Mouse (Mus musculus) lung, embryonic 16.5 days (tissue): ENCODE measurements around the gene BC049730. TPM values are rescaled to one million over a fixed set of nuclear protein-coding genes. Genes with fewer than 3 reads are reported as not detected.
"Not testable (repeated sequence)": the region's sequence is repeated elsewhere in the genome, so short reads cannot be mapped to it uniquely, and the experiment has no call there.

ENCODE experiments used
- ATAC-seq: fragments of 200-750 bp; cut with Nextera tagmentation; 2 replicates; pipeline ENCODE4 v1.8.0; 2017; ENCODE audit warnings: low read depth, mild to moderate bottlenecking, moderate library complexity
- H3K27ac ChIP-seq: fragments of 300-500 bp; sonication (generic); 2 replicates; pipeline ENCODE4 v1.5.1; 2014; ENCODE audit warnings: mild to moderate bottlenecking, control low read depth, low read length
- H3K27me3 ChIP-seq: fragments of 300-500 bp; sonication (generic); 2 replicates; pipeline ENCODE4 v1.6.1; 2014; ENCODE audit warnings: low read depth, low read length, mixed read lengths; ENCODE audit not compliant: control insufficient read depth, insufficient read depth
- H3K36me3 ChIP-seq: fragments of 300-500 bp; sonication (generic); 2 replicates; pipeline ENCODE4 v1.6.1; 2014; ENCODE audit warnings: low read length; ENCODE audit not compliant: control insufficient read depth, insufficient read depth
- H3K4me1 ChIP-seq: fragments of 300-500 bp; sonication (generic); replicated peaks from 2 replicates; pipeline ENCODE4 v1.6.1; 2014; ENCODE audit warnings: low read length, mixed read lengths; ENCODE audit not compliant: control insufficient read depth, insufficient read depth
- H3K4me2 ChIP-seq: fragments of 300-500 bp; sonication (generic); 2 replicates; pipeline ENCODE4 v1.6.1; 2014; ENCODE audit warnings: low read depth, low read length, control low read depth
- H3K4me3 ChIP-seq: fragments of 300-500 bp; sonication (generic); 2 replicates; pipeline ENCODE4 v1.5.1; 2014; ENCODE audit warnings: mild to moderate bottlenecking, low read length, control low read depth
- H3K9ac ChIP-seq: fragments of 300-500 bp; sonication (generic); 2 replicates; pipeline ENCODE4 v1.6.1; 2014; ENCODE audit warnings: low read length, control low read depth
- H3K9me3 ChIP-seq: fragments of 300-500 bp; sonication (generic); 2 replicates; pipeline ENCODE4 v1.6.1; 2016; ENCODE audit warnings: low read length; ENCODE audit not compliant: control insufficient read depth
- WGBS: fragments of 180-500 bp; shearing (Covaris S2); extraction: QIAGEN DNeasy Blood & Tissue Kit; methylation state at CpG from one replicate; pipeline ENCODE4 v1.1.7; 2014; 5-methylcytosine and 5-hydroxymethylcytosine counted together
- polyA plus RNA-seq: library from polyadenylated mRNA; unstranded; fragments of >200 nt; fragmentation: Nextera tagmentation; extraction: Ambion mirVana; gene quantifications from 2 replicates; pipeline ENCODE4 v1.2.1, GENCODE M21; 2015

BC049730 gene
- polyA plus RNA-seq, result not detected in 2 replicates

DNA sequence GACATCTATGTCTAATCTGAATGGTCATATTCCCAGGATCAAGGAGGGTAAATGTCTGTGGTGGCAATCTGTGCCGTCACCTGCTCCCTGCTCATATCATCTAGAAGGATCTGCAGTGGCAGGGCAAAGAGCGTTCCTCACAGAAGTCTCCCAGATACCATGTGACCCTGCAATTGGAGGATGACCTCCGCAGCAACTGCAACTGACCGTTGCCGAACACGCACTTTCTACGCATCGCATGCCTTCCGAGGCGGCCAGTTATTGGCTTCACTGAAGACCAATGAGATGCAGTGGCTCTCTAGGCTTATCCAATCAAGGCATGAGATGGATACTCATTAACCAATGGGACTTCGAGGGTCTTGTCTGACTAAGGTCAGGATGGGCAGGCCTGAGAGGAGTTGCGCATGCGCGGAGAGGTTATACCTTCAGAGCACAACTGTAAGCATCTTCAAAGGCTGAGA lies at the start of gene BC049730:
TSS of gene BC049730 (plus strand) at position 411 of the 461 bp plus-strand sequence.
- 91% methylated on average over 14 of the region's 14 CpGs for WGBS
- H3K9me3 ChIP-seq, result no peaks in the 10 kb centered on the region
- H3K4me1 ChIP-seq, result no peaks in the 10 kb centered on the region
- H3K27ac ChIP-seq, result no peak within 1 kb of the TSS
- H3K4me3 ChIP-seq, result no peak within 1 kb of the TSS
- no peaks in the 10 kb centered on the region for H3K36me3 ChIP-seq
- no peak within 1 kb of the TSS for H3K9ac ChIP-seq
- no peak within 1 kb of the TSS for H3K4me2 ChIP-seq
- no peaks in the 10 kb centered on the region for H3K27me3 ChIP-seq
- ATAC-seq, result no peak

DNA sequence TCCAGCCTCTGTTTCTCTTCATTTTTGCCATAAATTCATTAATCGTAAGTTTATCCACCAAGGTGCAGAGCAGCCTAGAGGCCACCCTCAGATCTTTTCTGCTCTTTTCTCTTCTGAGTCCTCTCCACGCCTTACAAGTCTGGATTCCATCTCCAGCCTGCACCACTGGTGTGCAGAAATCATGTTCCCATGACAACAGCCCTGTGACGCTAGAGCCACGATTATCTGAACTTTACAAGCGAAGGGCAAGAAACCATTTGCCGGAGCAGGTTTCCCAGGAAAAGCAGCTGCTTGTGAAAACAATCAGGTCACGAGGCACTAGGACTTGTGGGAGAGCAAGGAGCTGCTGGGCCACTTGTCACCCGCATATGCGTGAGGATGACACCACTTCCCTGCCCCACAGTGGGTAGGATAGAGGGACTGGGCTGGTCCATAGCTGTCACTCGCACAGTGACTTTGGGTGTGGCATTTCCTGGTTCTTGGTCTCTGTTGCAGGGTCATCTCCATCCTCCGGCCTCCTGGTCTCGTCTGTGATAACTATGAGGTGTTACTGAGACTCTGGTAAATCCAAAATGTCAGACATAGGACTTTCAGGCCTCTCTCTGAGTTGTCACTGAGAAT lies 49.2 kb upstream of the BC049730 start:
- WGBS, result 27% methylated on average over 12 of the region's 12 CpGs
- peaks cover 2% of the 10 kb centered on the region; the same call in 1 of the 2 replicates for H3K9me3 ChIP-seq
- H3K9ac ChIP-seq, result no peak overlapping the region
- H3K4me2 ChIP-seq, result no peak overlapping the region
- H3K36me3 ChIP-seq, result no peaks in the 10 kb centered on the region
- H3K4me1 ChIP-seq, result no peaks in the 10 kb centered on the region
- no peak for ATAC-seq
- no peak overlapping the region for H3K27ac ChIP-seq
- no peaks in the 10 kb centered on the region for H3K27me3 ChIP-seq
- no peak overlapping the region for H3K4me3 ChIP-seq

DNA sequence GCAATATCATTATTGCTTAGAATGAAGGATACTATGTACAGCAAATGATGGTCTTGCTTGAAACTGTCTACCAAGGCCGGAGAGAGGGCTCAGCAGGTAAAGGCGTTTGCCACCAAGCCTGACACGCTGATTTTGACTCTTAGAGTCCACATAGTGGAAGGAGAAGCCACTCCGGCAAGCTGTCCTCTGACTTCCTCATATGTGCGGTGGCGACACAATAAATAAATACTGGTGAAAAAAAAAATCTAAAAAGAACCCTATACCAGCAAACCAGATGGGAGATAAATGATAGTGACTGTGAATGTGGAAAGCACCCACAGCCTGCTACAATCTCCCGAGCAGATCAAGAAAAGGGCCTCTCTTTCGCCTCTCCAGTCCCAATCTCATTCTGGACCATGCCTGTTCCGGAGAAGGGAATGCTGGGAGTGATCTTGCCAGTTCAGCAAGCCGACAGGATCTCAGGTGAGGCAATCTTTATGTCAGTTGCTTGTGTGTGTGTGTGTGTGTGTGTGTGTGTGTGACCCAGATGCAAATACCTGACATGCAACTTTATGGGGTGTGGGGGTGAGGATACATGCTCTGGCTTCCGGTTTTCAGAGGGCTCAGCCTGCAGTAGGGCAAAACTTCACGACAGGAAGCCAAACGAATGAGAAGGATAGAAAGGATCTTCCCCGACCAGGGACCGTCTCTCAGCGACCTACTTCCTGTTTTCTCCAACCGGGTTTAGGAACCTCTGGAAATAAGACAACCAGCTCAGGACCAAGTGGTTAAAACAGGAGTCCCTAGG lies 47.7 kb upstream of the BC049730 start:
- no peak overlapping the region for H3K4me3 ChIP-seq
- no peak overlapping the region for H3K27ac ChIP-seq
- no peak overlapping the region for H3K9ac ChIP-seq
- no peaks in the 10 kb centered on the region for H3K27me3 ChIP-seq
- H3K36me3 ChIP-seq, result no peaks in the 10 kb centered on the region
- WGBS, result 60% methylated on average over 17 of the region's 17 CpGs
- peaks cover 2% of the 10 kb centered on the region; the same call in 1 of the 2 replicates for H3K9me3 ChIP-seq
- no peak for ATAC-seq
- H3K4me2 ChIP-seq, result no peak overlapping the region
- no peaks in the 10 kb centered on the region for H3K4me1 ChIP-seq

DNA sequence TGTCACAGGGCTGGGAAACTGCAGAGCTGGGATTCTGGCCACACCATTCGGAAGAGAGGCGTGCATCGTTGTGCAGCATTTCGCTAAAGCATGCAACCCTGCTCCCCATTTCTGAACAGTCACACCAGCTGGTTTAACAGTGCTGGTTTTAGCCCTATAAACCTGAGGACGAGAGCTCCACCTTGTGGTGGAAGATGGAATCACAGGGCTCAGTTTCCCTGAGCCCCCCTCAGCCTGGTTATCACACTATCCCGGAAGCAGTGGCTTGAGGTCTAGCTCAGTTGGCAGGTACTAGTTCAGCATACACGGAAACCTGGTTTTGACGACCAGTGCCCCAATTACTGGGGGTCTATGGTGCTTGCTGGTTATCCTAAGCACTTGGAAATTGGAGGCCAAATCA lies 46.5 kb upstream of the BC049730 start:
- no peak overlapping the region for H3K4me2 ChIP-seq
- no peaks in the 10 kb centered on the region for H3K27me3 ChIP-seq
- H3K27ac ChIP-seq, result no peak overlapping the region
- H3K4me1 ChIP-seq, result no peaks in the 10 kb centered on the region
- H3K36me3 ChIP-seq, result no peaks in the 10 kb centered on the region
- WGBS, result 9% methylated on average over 8 of the region's 8 CpGs
- H3K9ac ChIP-seq, result no peak overlapping the region
- peaks cover 2% of the 10 kb centered on the region; the same call in 1 of the 2 replicates for H3K9me3 ChIP-seq
- no peak overlapping the region for H3K4me3 ChIP-seq
- ATAC-seq, result peak; percentile 68

DNA sequence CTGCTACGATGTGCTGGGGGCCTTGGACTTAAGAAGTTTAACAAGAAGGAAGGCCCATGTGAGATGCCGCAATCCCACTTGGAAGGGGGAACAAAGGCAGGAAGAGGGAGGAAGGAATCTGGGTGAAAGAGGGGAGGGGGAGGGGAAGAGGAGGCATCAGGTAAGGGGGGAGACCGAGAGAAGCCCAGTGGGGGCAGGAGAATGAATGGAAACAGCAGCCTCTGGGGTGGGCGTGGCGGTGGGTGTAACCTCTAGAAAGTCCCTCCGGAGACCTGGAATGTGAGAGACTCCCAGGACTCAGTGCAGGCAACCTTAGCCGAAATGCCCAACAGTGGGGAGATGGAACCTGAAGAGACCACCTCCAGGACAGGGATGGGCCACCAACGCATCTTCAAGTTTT lies 44.7 kb upstream of the BC049730 start:
- H3K4me2 ChIP-seq, result no peak overlapping the region
- H3K4me3 ChIP-seq, result no peak overlapping the region
- ATAC-seq, result no peak
- H3K36me3 ChIP-seq, result no peaks in the 10 kb centered on the region
- no peak overlapping the region for H3K27ac ChIP-seq
- 37% methylated on average over 8 of the region's 8 CpGs for WGBS
- no peak overlapping the region for H3K9ac ChIP-seq
- H3K9me3 ChIP-seq, result no peaks in the 10 kb centered on the region
- no peaks in the 10 kb centered on the region for H3K4me1 ChIP-seq
- no peaks in the 10 kb centered on the region for H3K27me3 ChIP-seq

DNA sequence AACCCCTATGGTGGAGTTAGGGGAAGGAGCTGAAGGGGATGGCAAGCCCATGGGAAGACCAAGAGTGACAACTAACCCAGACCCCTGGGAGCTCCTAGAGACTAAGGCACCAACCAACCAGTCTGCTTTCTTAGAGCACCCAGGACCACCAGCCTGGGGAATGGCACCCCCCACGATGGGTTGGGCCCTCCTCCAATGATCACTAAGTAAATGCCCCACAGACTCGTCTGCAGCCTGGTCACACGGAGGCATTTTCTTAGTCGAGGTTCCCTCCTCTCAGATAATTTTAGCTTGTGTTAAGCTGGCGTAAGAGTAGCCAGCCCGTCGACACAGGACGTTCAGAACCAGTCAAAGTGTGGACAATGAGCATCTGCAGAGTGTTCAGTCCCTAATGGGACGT lies 44.1 kb upstream of the BC049730 start:
- WGBS, result 67% methylated on average over 9 of the region's 9 CpGs
- no peak overlapping the region for H3K9ac ChIP-seq
- H3K4me3 ChIP-seq, result no peak overlapping the region
- H3K36me3 ChIP-seq, result no peaks in the 10 kb centered on the region
- no peak overlapping the region for H3K27ac ChIP-seq
- ATAC-seq, result no peak
- H3K9me3 ChIP-seq, result no peaks in the 10 kb centered on the region
- H3K27me3 ChIP-seq, result no peaks in the 10 kb centered on the region
- no peaks in the 10 kb centered on the region for H3K4me1 ChIP-seq
- H3K4me2 ChIP-seq, result no peak overlapping the region

DNA sequence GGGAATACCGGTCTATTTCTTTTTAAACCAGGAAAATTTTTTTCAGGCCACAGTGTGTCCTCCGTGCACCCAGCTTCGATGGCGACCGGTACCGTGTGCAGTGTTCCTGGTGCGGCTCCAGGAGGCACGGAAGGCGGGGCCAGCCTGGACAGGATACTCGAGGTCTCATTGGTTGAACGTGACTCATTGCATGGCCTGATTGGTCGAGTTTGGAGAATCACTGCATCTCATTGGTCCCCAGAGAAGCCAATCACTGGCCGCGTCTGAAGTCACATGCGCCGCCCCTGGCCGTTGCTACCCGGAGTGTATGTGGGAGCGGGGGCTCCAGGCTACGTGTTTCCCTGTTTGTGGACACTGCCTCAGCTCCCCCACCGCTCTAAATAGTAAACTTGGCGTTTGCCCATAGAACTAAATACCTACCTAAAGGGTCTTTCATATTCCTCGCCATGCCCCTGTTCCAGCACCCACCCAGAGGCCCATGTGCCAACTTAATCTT lies 37.0 kb upstream of the BC049730 start:
- Histone ChIP-seq H3K4me3 (no peak overlapping the region), H3K27me3 (no peaks in the 10 kb centered on the region), H3K4me2 (no peak overlapping the region), H3K27ac (no peak overlapping the region), H3K36me3 (no peaks in the 10 kb centered on the region), H3K4me1 (no peaks in the 10 kb centered on the region), H3K9ac (no peak overlapping the region), H3K9me3 (no peaks in the 10 kb centered on the region)
- WGBS, result 88% methylated on average over 23 of the region's 23 CpGs
- no peak for ATAC-seq

DNA sequence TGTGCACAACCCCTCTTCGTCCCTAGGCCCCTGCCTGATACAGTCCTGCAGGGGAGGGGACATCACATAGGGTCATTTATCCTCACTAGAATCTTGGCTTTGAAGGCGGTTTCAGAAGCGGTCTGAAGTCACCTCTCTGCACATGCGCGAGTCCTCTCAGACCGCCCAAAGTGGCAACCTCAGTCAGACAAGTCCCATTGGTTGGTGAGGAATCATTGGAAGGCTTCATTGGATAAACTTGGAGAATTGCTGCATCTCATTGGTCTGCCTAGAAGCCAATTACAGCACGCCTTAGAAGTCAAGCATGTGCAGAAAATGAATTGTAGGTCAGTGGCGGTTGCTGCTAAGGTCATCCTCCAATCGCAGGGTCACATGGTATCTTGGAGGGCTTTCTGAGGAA lies 32.5 kb upstream of the BC049730 start, which contains the start of gene Tex101:
TSS of gene Tex101 (minus strand) at position 101 of the 400 bp plus-strand sequence.
- WGBS, result 79% methylated on average over 9 of the region's 9 CpGs
- H3K27ac ChIP-seq, result no peak within 1 kb of the TSS
- no peaks in the 10 kb centered on the region for H3K9me3 ChIP-seq
- H3K36me3 ChIP-seq, result no peaks in the 10 kb centered on the region
- no peak within 1 kb of the TSS for H3K4me3 ChIP-seq
- no peak within 1 kb of the TSS for H3K4me2 ChIP-seq
- H3K4me1 ChIP-seq, result no peaks in the 10 kb centered on the region
- H3K9ac ChIP-seq, result no peak within 1 kb of the TSS
- no peak for ATAC-seq
- no peaks in the 10 kb centered on the region for H3K27me3 ChIP-seq

DNA sequence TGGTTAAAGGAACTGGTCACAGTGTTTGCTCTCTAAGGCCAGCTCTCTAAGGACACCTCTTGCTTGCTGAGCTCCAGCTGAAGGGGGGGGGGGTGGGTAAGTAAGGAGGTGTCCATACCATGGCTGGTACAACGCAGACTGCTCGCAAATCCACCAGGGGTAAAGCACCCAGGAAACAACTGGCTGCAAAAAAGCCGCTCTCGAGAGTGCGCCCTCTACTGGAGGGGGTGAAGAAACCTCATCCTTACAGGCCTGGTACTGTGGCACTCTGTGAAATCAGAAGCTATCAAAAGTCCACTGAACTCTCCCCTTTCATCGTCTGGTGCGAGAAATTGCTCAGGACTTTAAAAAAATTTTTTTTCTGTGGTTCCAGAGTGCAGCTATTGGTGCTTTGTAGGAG lies 24.9 kb upstream of the BC049730 start:
- H3K4me3 ChIP-seq, H3K27ac ChIP-seq, ATAC-seq, H3K4me1 ChIP-seq, H3K9me3 ChIP-seq, H3K27me3 ChIP-seq, H3K36me3 ChIP-seq, H3K4me2 ChIP-seq, H3K9ac ChIP-seq: not testable (repeated sequence)
- WGBS, result 64% methylated on average over 7 of the region's 7 CpGs
